In genomic region chr16:3895173-3895792, GRCm38 (mm10) we compare ENCODE assay signal across 8 mouse cellular contexts. TPM values are rescaled to one million over a fixed set of nuclear protein-coding genes. Genes with fewer than 3 reads are reported as not detected.
DNase-seq lines count a peak whose midpoint lies in the region; ATAC-seq and TF ChIP-seq lines count a peak whose summit lies in the region.

No protein-coding gene starts in this region.

- H3K9ac ChIP-seq in heart, embryonic 11.5 days (ENCODE audit: low read depth, low read length) = no peak overlapping the region

- H3K4me2 ChIP-seq in heart, embryonic 11.5 days = no peak overlapping the region

- ATAC-seq in heart, embryonic 11.5 days (replicated peaks; ENCODE audit: insufficient number of reproducible peaks, low FRiP score, low TSS enrichment) = no peak
- peak; percentile 96 for ATAC-seq in monocyte, adult 5-6 weeks (replicated peaks; ENCODE audit: insufficient number of reproducible peaks, low FRiP score, low TSS enrichment, poor library complexity, severe bottlenecking)

- no peak for TF ChIP-seq CTCF in testis, adult 2 months (IDR thresholded peaks at IDR 0.05; ENCODE audit: control insufficient read depth, insufficient read depth, insufficient replicate concordance, low read depth, low read length)

- no peak overlapping the region for H3K4me3 ChIP-seq in testis, adult 2 months (ENCODE audit: control insufficient read depth, low read depth, low read length)
- no peak overlapping the region for H3K4me3 ChIP-seq in heart, embryonic 11.5 days (ENCODE audit: low read depth, low read length)

- no peak for TF ChIP-seq POLR2A in testis, adult 2 months (IDR thresholded peaks at IDR 0.05; ENCODE audit: control insufficient read depth, low read depth, low read length)

- H3K36me3 ChIP-seq in testis, adult 2 months (ENCODE audit: control insufficient read depth, insufficient read depth, low read length) = peaks cover 1% of the 10 kb centered on the region; the same call in 1 of the 2 replicates
- peaks cover 11% of the 10 kb centered on the region; the same call in 1 of the 2 replicates for H3K36me3 ChIP-seq in heart, embryonic 11.5 days (ENCODE audit: control insufficient read depth, insufficient read depth, low read length)

- no peaks in the 10 kb centered on the region for H3K27me3 ChIP-seq in testis, adult 2 months (ENCODE audit: control insufficient read depth, insufficient read depth, low read length)
- H3K27me3 ChIP-seq in heart, embryonic 11.5 days (ENCODE audit: control insufficient read depth, insufficient read depth, low read length) = no peaks in the 10 kb centered on the region

- H3K4me1 ChIP-seq in testis, adult 2 months (ENCODE audit: control insufficient read depth, insufficient read depth, low read length) = peaks cover 3% of the 10 kb centered on the region; the same call in 1 of the 2 replicates
- H3K4me1 ChIP-seq in heart, embryonic 11.5 days (ENCODE audit: control insufficient read depth, insufficient read depth, low read length) = peaks cover 6% of the 10 kb centered on the region; the same call in 1 of the 2 replicates

- WGBS in heart, embryonic 11.5 days (ENCODE audit: insufficient replicate concordance) = 73% methylated on average over 9 of the region's 9 CpGs

- H3K27ac ChIP-seq in testis, adult 2 months (ENCODE audit: control insufficient read depth, insufficient read depth, low read depth, low read length) = peak overlapping the region; percentile 39
- H3K27ac ChIP-seq in heart, embryonic 11.5 days (ENCODE audit: low read depth, low read length) = peak overlapping the region; percentile 60

- DNase-seq in testis, postnatal 14 days (ENCODE audit: low spot score) = no peak
- DNase-seq in kidney, postnatal 25 days = peak; percentile 17 to 51
- DNase-seq in layer of hippocampus, postnatal 10 days (ENCODE audit: low spot score in 2 of 2) = no peak
- no peak for DNase-seq in right cerebral cortex, postnatal 10 days (ENCODE audit: low spot score in 2 of 2)
- DNase-seq in cerebellum, postnatal 10 days = no peak

- H3K9me3 ChIP-seq in heart, embryonic 11.5 days (replicated peaks; ENCODE audit: control insufficient read depth, low read length) = no peaks in the 10 kb centered on the region

RNA-seq across cellular contexts. Expression of gene Gm20695, which starts 10.8 kb away (rescaled TPM):
- 0.12 TPM in 1 of 2 replicates, not detected in the other for polyA plus RNA-seq in testis, adult 2 months (2012; rRNA removed)
- 0.92 and 2.2 TPM in 2 replicates for polyA plus RNA-seq in heart, embryonic 11.5 days (2014; fragmentation: Nextera tagmentation; extraction: Ambion mirVana)
- total RNA-seq in monocyte, adult 5-6 weeks (2017) = 1.2 TPM in 1 of 3 replicates, not detected in the others
- under 1 TPM in 1 of 2 experiments, not detected in 1; 0.46 TPM for total RNA-seq in layer of hippocampus, postnatal 10 days (2021)

RNA-seq across cellular contexts. Expression of gene Zfp597, which starts 10.9 kb away (rescaled TPM):
- 11.2 and 14.3 TPM in 2 replicates for polyA plus RNA-seq in testis, adult 2 months (2012; rRNA removed)
- polyA plus RNA-seq in heart, embryonic 11.5 days (2014; fragmentation: Nextera tagmentation; extraction: Ambion mirVana) = 5.5 and 6.4 TPM in 2 replicates
- 23.7 to 35.3 TPM (median 24.2 TPM) in 3 replicates for total RNA-seq in monocyte, adult 5-6 weeks (2017)
- total RNA-seq in layer of hippocampus, postnatal 10 days (2021) = 10 to 100 TPM; 26.8 to 27.7 TPM

RNA-seq across cellular contexts. Expression of gene 1700037C18Rik, which starts 13.2 kb away (rescaled TPM):
- 364 and 366 TPM in 2 replicates for polyA plus RNA-seq in testis, adult 2 months (2012; rRNA removed)
- 5.4 and 7.1 TPM in 2 replicates for polyA plus RNA-seq in heart, embryonic 11.5 days (2014; fragmentation: Nextera tagmentation; extraction: Ambion mirVana)
- 0.57 to 6.4 TPM (median 1.9 TPM) in 3 replicates for total RNA-seq in monocyte, adult 5-6 weeks (2017)
- total RNA-seq in layer of hippocampus, postnatal 10 days (2021) = 1 to 10 TPM; 5.8 to 6.6 TPM

RNA-seq across cellular contexts. Expression of gene Cluap1, which starts 13.3 kb away (rescaled TPM):
- 26.2 and 29.4 TPM in 2 replicates for polyA plus RNA-seq in testis, adult 2 months (2012; rRNA removed)
- polyA plus RNA-seq in heart, embryonic 11.5 days (2014; fragmentation: Nextera tagmentation; extraction: Ambion mirVana) = 13.2 and 13.3 TPM in 2 replicates
- 12.0 to 20.1 TPM (median 12.2 TPM) in 3 replicates for total RNA-seq in monocyte, adult 5-6 weeks (2017)
- total RNA-seq in layer of hippocampus, postnatal 10 days (2021) = 10 to 100 TPM; 35.6 to 37.7 TPM

RNA-seq across cellular contexts. Expression of gene Naa60, which starts 23.1 kb away (rescaled TPM):
- 127 and 130 TPM in 2 replicates for polyA plus RNA-seq in testis, adult 2 months (2012; rRNA removed)
- 39.5 and 41.5 TPM in 2 replicates for polyA plus RNA-seq in heart, embryonic 11.5 days (2014; fragmentation: Nextera tagmentation; extraction: Ambion mirVana)
- total RNA-seq in monocyte, adult 5-6 weeks (2017) = 24.5 to 61.7 TPM (median 26.2 TPM) in 3 replicates
- total RNA-seq in layer of hippocampus, postnatal 10 days (2021) = 100 to 1,000 TPM in 1 of 2 experiments, 10 to 100 TPM in 1; 95.0 to 107 TPM

Comparison
In these comparisons a context has a peak if more than half of its experiments do, and no peak if none do; other contexts are left out.
1. DNase-seq: peak in kidney, postnatal 25 days (2 of 2); none in testis, postnatal 14 days (single experiment), layer of hippocampus, postnatal 10 days (0 of 2), right cerebral cortex, postnatal 10 days (0 of 2) and cerebellum, postnatal 10 days (0 of 2).